Mouse (Mus musculus) thymus, postnatal 14 days (tissue): ENCODE results near the gene Cldn19.
"Not testable (repeated sequence)": the region's sequence is repeated elsewhere in the genome, so short reads cannot be mapped to it uniquely, and the experiment has no call there.

ENCODE experiments used
- DNase-seq: peaks from one replicate; pipeline ENCODE4 v3.0.0; 2021

The Cldn19 gene

GRCm38 (mm10) chr4:119254012-119254618, 1.1 kb upstream of the Cldn19 start:
- no peak for DNase-seq

GRCm38 (mm10) chr4:119257083-119257482, 1.9 kb downstream of the Cldn19 start:
- DNase-seq, result no peak

DNA sequence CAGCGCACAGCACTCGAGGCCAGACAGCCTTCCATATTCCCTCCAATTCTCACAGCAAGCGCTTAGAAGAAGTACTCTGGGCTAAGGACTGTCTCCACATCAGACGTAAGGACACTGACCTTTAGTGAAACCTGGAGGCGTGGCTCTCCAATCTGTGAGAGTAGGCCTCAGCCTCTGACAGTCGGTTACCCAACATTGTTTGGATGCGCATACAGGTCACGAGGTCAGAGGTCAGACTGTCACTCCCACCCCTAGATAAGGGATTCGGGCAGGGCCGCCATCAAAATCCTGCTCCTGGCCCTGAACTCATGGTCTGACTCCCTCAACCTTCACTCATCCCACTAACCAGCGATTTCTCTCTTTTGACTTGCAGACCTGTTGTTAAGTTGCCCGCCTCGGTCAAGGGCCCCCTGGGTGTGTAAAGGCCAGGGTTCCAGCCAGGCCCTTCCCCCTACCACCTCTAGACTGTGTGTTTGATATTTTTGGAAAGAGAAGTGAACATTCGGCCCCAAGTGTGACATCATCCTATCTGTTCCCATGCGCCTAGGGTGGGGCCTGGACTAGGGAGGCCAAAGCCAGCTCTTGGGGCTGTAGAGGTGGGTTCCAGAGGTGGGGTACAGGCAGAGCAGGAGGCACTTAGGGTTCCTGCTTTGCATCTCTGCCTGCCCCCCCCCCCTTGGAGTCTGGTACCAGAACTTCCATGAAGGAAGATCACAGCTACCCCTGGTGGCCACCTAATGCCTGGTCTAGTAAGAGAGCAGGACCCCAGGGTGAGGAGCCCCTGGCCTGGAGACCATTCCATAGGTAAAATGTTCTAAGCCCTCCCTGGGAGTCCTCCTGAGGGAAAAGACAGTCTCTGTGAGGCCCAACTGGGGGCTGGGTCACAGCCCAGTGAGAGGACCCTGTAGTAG, 4.4 kb downstream of the Cldn19 start:
- DNase-seq, result no peak

GRCm38 (mm10) chr4:119261087-119261713, 6.0 kb downstream of the Cldn19 start:
- no peak for DNase-seq

DNA sequence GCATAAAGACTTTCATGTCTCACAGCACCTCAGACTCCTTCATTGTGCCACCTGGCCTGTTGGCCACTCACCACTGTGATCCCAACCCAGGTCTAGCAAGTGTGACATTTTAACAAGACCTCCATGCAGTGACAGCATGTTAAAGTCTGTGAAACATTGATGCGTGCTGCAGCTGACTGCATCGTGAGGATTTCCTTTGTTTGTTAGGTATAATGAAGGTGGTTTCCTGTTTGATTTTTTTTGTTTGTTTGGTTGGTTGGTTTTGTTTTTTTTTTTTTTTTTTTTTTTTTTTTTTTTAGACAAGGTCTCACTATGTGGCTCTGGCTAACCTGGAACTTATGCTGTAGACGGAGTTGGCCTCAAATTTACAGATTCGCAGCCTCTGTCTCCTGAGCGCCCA, 7.3 kb downstream of the Cldn19 start:
- DNase-seq, result no peak

DNA sequence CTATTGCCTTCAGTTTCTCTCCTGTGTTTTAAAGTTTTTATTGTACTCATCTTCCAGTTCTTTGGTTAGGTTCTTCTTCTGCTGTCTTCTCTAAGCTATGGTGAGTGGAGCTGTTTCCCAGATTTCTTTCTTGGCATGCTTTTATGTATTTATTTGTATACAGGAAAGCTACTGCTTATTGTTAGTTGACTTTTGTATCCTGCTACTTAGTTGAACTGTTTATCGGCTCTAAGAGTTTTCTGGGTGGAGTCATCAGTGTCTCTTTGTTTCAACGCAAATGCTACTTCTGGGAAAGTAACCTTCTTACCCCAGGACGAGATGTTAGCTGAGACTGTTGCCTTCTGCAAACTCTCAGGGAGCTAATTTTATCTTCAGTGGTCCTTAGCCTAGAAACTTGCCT, 8.2 kb downstream of the Cldn19 start:
- DNase-seq, result no peak

DNA sequence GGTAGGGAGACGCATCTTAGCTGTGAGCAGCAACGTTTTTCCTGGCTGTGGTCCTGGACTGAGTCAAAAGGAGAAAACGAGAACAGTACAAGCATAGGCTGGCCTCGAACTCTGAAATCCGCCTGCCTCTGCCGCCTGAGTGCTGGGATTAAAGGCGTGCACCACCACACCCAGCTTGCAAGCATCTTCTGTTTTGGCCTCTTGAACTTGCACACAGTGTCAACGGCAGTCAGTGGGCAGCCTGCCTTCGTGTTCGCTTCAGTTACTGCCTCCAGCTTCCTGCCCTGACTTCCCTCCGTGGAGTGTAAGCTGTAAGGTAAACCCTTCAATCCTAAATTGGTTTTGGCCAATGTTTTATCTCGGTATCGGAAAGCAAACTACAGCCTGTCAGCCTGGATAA, 11.4 kb downstream of the Cldn19 start:
- DNase-seq, result no peak

DNA sequence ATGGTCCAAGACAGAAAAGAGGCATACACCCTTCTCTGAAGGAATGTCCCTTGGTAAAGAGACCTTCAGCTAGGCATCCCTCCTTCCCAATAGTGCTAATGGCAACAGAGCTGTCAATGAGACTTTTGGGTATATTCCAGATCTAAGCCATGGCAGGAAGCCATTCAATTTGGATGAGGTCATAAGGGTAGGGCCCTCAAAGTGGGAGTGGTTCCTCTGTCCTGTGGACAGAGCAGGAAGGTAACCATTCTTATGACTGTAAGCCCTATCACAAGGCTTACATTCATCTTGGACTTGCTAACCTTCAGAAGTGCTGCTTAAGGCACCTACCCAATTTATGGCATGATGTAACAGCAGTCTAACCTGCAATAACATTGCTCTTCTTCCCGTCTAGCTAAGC, 19.4 kb downstream of the Cldn19 start:
- DNase-seq, result no peak

DNA sequence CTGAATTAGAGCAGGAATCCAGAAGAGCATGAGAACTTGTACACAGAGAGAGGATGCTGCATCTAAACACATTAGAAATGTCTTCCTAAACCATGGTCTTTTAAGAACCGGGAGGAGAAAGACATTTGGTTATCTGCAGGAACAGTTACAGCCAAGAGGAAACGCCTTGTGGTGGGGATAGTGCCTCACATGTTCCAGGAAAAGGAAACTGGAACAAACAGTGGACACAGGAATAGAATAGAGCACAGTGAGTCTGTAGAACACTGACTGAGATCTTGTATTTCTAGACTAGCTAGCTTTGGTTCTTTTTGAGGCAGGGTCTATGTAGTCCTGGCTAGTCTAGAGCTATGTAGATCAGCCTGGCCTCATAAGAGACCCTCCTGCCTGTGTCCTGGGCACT, 20.0 kb downstream of the Cldn19 start:
- no peak for DNase-seq

GRCm38 (mm10) chr4:119275726-119276125, 20.5 kb downstream of the Cldn19 start:
- DNase-seq, result no peak

- not testable (repeated sequence) for DNase-seq
Measured at GRCm38 (mm10) chr4:119278784-119279183, 23.6 kb downstream of the Cldn19 start.

GRCm38 (mm10) chr4:119284861-119285260, 29.6 kb downstream of the Cldn19 start:
- no peak for DNase-seq

GRCm38 (mm10) chr4:119285336-119285735, 30.1 kb downstream of the Cldn19 start:
- no peak for DNase-seq

DNA sequence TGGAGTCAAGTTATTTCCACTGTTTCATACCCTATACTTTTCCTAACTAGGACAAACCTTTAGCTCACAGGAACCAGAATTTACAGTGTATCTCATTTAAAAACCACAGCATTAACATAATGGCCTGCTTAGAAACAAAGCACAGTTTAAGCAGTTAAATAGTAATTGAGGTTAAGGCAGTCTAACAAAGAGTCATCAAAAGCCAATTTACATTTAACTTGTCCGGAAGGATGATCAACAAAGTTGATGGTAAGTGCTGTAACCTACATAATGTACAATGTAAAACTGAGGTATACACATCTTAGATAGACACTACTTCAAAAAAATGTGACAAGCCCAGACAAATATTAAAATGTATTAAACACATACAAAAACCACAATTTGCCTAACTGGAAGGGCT, 36.7 kb downstream of the Cldn19 start:
- no peak for DNase-seq

GRCm38 (mm10) chr4:119292771-119293573, 37.8 kb downstream of the Cldn19 start:
- DNase-seq, result peak; percentile 56

GRCm38 (mm10) chr4:119293574-119294258, 38.5 kb downstream of the Cldn19 start:
- peak; percentile 57 for DNase-seq

- peak; percentile 99 for DNase-seq
Measured at GRCm38 (mm10) chr4:119294415-119295133, 39.4 kb downstream of the Cldn19 start, which contains the start of gene Ybx1. TSS of gene Ybx1 (minus strand) at chr4:119294604.

GRCm38 (mm10) chr4:119295134-119295453, 39.9 kb downstream of the Cldn19 start:
- DNase-seq, result no peak

GRCm38 (mm10) chr4:119297361-119297760, 42.1 kb downstream of the Cldn19 start:
- DNase-seq, result no peak

DNA sequence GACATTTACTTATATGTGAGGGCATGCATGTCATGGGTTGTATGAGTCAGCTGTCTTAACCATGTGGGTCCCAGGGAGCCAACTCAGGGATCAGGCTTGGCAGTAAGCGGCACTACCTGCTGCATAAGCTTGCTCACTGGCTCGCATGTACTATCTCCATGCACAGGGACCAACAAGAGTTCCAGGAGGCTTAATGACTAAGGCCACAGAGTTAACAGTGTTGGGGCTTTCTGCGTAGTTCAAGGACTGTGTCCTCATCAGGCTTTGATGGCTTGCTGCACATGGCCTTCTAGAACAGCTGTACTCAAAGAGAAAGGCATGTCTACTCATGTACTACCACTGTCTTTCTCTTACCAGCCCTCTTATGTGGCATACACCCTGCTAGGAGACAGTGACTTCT, 45.5 kb downstream of the Cldn19 start:
- no peak for DNase-seq

- DNase-seq, result no peak
Measured at GRCm38 (mm10) chr4:119301777-119302176, 46.6 kb downstream of the Cldn19 start.

DNA sequence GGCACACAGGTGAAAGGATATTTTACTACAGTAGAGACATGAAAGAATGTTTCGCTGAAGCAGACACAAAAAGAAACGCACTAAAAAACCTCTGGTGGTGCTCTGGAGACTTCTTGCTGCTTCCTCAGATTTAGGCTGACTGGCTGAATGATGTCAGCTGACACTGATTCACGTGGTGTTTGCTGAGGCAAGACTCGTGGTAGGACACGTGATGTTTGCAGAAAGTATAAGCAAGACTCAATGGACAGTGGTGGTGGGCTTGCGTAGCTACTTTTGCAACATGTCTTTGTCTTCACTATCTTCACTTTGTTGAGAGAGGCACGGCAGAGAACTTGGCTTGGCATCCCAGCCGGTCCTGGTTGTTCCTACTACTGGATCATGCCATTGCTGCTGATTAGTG, 48.1 kb downstream of the Cldn19 start:
- no peak for DNase-seq
